Mouse (Mus musculus) thymus, adult 2 months (tissue): Measurements from ENCODE around the gene Actg2.

ENCODE experiments used
- CTCF ChIP-seq: fragments of 200-500 bp; IDR thresholded peaks from 2 replicates; pipeline ENCODE4 v1.5.1; 2012; ENCODE audit warnings: mild to moderate bottlenecking, control low read depth, low read length, moderate library complexity, borderline replicate concordance; ENCODE audit not compliant: control insufficient read depth, poor library complexity, insufficient read depth; ENCODE audit errors: extremely low read depth
- POLR2A ChIP-seq: fragments of 200-500 bp; IDR thresholded peaks from 2 replicates; pipeline ENCODE4 v1.6.1; 2012; ENCODE audit warnings: mild to moderate bottlenecking, low read length, control low read depth, moderate library complexity; ENCODE audit not compliant: control insufficient read depth, poor library complexity, insufficient read depth; ENCODE audit errors: extremely low read depth

DNA sequence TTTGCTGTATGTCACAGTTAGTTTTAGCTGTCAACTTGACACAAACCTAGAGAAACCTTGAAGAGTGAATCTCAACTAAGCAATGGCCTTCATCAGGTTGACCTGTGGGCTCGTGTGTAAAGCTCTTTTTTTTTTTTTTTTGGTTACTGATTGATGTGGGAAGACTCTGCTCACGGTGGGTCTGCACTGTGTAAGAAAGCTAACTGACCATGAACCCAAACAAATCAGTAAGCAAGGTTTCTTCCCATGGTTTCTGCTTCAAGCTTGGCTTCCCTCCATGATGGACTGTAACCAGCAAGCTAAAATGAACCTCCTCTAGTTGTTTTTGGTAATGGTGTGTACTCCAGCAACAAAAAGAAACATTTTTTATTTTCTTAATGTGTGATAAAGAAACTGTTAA is 56.9 kb downstream of the Actg2 start:
- TF ChIP-seq CTCF (no peak), POLR2A (no peak)
